Mouse (Mus musculus): ENCODE data around the gene Rhbdf1. TPM values are rescaled to one million over a fixed set of nuclear protein-coding genes. Genes with fewer than 3 reads are reported as not detected.

Gene Rhbdf1
- 28.0 and 39.5 TPM in 2 replicates for polyA plus RNA-seq (2014; fragmentation: Nextera tagmentation; extraction: Ambion mirVana)

DNA sequence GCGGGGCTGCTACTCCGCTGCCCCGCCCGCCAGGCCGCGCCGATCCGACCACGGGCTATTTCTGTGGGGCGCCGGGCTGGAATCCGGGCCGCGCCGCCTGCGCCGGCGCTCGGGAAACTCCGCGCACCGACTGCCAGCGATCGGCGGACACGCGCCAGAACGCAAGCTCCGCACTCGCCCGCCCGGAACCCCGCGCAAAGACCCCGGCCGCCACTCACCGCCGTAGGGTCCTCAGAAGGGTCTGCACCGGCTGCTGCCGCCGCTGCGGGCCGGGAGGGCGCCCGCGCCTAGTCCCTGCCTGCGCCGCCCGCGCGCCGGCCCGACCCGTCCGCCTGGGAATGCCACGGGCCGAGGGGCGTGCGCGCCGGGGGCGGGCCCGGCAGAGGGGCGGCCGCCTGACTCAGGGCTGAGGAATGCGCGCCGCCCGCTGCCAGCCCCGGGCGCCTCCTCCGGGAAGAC lies at the start of gene Rhbdf1:
TSS of gene Rhbdf1 (minus strand) at position 350 of the 459 bp plus-strand sequence.
- Histone ChIP-seq H3K4me3 (ENCODE audit: low read length) (peak within 1 kb of the TSS; percentile 94), H3K27ac (ENCODE audit: low read depth, low read length) (peak within 1 kb of the TSS; percentile 94), H3K4me2 (replicated peaks; ENCODE audit: low read depth, low read length) (peak within 1 kb of the TSS; percentile 93), H3K9me3 (ENCODE audit: control insufficient read depth, low read length) (no peaks in the 10 kb centered on the region), H3K9ac (ENCODE audit: low read depth, low read length) (peak within 1 kb of the TSS; percentile 95), H3K27me3 (ENCODE audit: control insufficient read depth, insufficient read depth, low read length) (no peaks in the 10 kb centered on the region), H3K4me1 (ENCODE audit: control insufficient read depth, insufficient read depth, low read length) (peaks cover 46% of the 10 kb centered on the region), H3K36me3 (ENCODE audit: control insufficient read depth, insufficient read depth, low read length) (no peaks in the 10 kb centered on the region)
- under 1% methylated on average over 51 of the region's 72 CpGs for WGBS
- peak; percentile 50 for ATAC-seq (ENCODE audit: low FRiP score, low TSS enrichment)

GRCm38 (mm10) chr11:32271178-32271577 lies 49.1 kb upstream of the Rhbdf1 start:
- Histone ChIP-seq H3K9ac (ENCODE audit: low read depth, low read length) (no peak overlapping the region), H3K4me3 (ENCODE audit: low read length) (no peak overlapping the region), H3K4me2 (replicated peaks; ENCODE audit: low read depth, low read length) (no peak overlapping the region), H3K27me3 (ENCODE audit: control insufficient read depth, insufficient read depth, low read length) (0 out of 2 replicates have a peak, but pooled peaks cover 2% of the 10 kb centered on the region), H3K27ac (ENCODE audit: low read depth, low read length) (no peak overlapping the region), H3K4me1 (ENCODE audit: control insufficient read depth, insufficient read depth, low read length) (0 out of 2 replicates have a peak, but pooled peaks cover 7% of the 10 kb centered on the region), H3K9me3 (ENCODE audit: control insufficient read depth, low read length) (no peaks in the 10 kb centered on the region), H3K36me3 (ENCODE audit: control insufficient read depth, insufficient read depth, low read length) (no peaks in the 10 kb centered on the region)
- WGBS: 41% methylated on average over 4 of the region's 4 CpGs
- ATAC-seq (ENCODE audit: low FRiP score, low TSS enrichment): no peak

DNA sequence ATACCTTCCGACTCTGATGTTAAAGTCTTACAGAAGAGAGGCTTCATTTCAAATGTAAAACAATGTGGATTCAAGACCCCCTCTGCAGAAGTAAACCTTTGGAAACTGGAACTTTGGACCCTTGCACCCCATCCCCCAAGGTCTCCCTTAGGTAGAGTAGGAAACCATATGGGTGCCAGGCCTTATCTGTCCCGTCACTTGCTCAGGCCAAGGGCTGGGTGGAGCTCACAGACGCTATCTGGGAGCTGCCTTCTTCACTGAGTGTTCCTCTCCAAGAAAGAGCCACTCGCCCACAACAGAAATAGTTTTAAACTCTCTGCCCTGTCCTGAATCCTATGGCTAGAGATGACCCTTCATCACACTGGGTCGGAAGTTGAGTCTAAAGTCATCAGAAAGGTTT lies 46.9 kb upstream of the Rhbdf1 start:
- Histone ChIP-seq H3K9ac (ENCODE audit: low read depth, low read length) (no peak overlapping the region), H3K4me3 (ENCODE audit: low read length) (no peak overlapping the region), H3K4me1 (ENCODE audit: control insufficient read depth, insufficient read depth, low read length) (0 out of 2 replicates have a peak, but pooled peaks cover 7% of the 10 kb centered on the region), H3K9me3 (ENCODE audit: control insufficient read depth, low read length) (no peaks in the 10 kb centered on the region), H3K27me3 (ENCODE audit: control insufficient read depth, insufficient read depth, low read length) (0 out of 2 replicates have a peak, but pooled peaks cover 2% of the 10 kb centered on the region), H3K27ac (ENCODE audit: low read depth, low read length) (no peak overlapping the region), H3K4me2 (replicated peaks; ENCODE audit: low read depth, low read length) (no peak overlapping the region), H3K36me3 (ENCODE audit: control insufficient read depth, insufficient read depth, low read length) (no peaks in the 10 kb centered on the region)
- 89% methylated on average over 5 of the region's 5 CpGs for WGBS
- ATAC-seq (ENCODE audit: low FRiP score, low TSS enrichment): no peak

DNA sequence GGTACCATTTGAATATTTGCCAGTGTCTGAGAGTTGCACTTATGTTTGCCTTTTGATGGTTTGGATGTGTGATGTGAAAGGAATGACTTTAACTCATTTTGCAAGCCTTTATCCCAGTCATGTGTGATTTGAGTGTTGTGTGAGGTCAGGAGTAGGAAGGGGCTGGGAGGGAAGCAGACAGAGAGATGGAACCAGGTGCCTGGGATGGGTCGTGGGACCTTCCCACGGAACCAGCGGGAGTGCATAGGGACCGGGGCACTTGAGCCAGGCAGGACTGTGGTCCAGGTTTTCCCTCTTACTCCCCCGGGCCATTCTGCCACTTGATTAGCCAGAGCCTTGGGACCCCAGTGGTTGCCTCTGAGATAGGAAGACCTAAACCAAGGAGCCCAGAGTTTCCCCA lies 45.9 kb upstream of the Rhbdf1 start:
- Histone ChIP-seq H3K9me3 (ENCODE audit: control insufficient read depth, low read length) (no peaks in the 10 kb centered on the region), H3K9ac (ENCODE audit: low read depth, low read length) (peak overlapping the region; percentile 81), H3K36me3 (ENCODE audit: control insufficient read depth, insufficient read depth, low read length) (no peaks in the 10 kb centered on the region), H3K4me3 (ENCODE audit: low read length) (peak overlapping the region; percentile 61), H3K27ac (ENCODE audit: low read depth, low read length) (peak overlapping the region; percentile 84), H3K27me3 (ENCODE audit: control insufficient read depth, insufficient read depth, low read length) (0 out of 2 replicates have a peak, but pooled peaks cover 2% of the 10 kb centered on the region), H3K4me1 (ENCODE audit: control insufficient read depth, insufficient read depth, low read length) (0 out of 2 replicates have a peak, but pooled peaks cover 7% of the 10 kb centered on the region), H3K4me2 (replicated peaks; ENCODE audit: low read depth, low read length) (peak overlapping the region; percentile 62)
- peak; percentile 7; the same call in 1 of the 2 replicates for ATAC-seq (ENCODE audit: low FRiP score, low TSS enrichment)
- 28% methylated on average over 5 of the region's 5 CpGs for WGBS

DNA sequence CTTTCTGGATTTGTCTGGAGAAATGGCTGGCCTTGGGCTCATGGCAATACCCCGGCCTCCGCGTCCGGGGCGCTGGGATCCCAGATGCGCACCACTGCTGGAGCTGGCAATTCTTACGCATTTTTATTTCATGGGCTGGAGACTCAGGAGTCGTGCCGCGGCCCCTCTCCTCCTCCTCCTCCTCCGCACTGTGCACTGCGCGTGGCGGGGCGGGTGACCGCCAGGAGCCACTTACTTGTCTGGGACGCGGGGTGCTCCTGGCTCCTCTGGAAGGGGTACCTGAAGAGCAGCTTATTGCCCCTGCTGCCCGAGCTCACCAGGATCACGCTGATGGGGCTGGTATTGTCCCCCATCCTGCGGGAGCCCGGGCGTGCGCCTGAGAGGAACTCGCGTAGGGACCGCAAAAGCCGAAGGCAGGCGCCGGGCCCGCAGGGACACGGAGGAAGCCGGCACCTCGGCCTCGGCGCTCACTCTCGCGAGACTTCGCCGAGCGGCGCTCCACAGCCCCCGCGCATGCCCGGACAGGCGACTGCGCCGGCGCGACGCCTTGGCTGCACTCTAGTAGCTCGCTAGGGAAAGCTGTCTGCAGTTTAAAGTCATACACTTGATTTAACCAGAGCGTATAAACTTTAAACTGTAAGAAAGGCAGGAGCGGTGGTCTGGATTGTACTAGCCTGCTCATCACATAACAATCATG lies 45.2 kb upstream of the Rhbdf1 start, which contains the start of gene Nprl3:
TSS of gene Nprl3 (minus strand) at position 520 of the 697 bp plus-strand sequence.
- under 1% methylated on average over 54 of the region's 54 CpGs for WGBS
- Histone ChIP-seq H3K4me1 (ENCODE audit: control insufficient read depth, insufficient read depth, low read length) (0 out of 2 replicates have a peak, but pooled peaks cover 7% of the 10 kb centered on the region), H3K4me3 (ENCODE audit: low read length) (peak within 1 kb of the TSS; percentile 61), H3K9ac (ENCODE audit: low read depth, low read length) (peak within 1 kb of the TSS; percentile 81), H3K27me3 (ENCODE audit: control insufficient read depth, insufficient read depth, low read length) (0 out of 2 replicates have a peak, but pooled peaks cover 2% of the 10 kb centered on the region), H3K36me3 (ENCODE audit: control insufficient read depth, insufficient read depth, low read length) (no peaks in the 10 kb centered on the region), H3K4me2 (replicated peaks; ENCODE audit: low read depth, low read length) (peak within 1 kb of the TSS; percentile 62), H3K9me3 (ENCODE audit: control insufficient read depth, low read length) (no peaks in the 10 kb centered on the region), H3K27ac (ENCODE audit: low read depth, low read length) (peak within 1 kb of the TSS; percentile 84)
- ATAC-seq (ENCODE audit: low FRiP score, low TSS enrichment): peak; percentile 99

- H3K36me3 ChIP-seq (ENCODE audit: control insufficient read depth, insufficient read depth, low read length): no peaks in the 10 kb centered on the region
- peak overlapping the region; percentile 81 for H3K9ac ChIP-seq (ENCODE audit: low read depth, low read length)
- H3K4me3 ChIP-seq (ENCODE audit: low read length): peak overlapping the region; percentile 61
- 0 out of 2 replicates have a peak, but pooled peaks cover 2% of the 10 kb centered on the region for H3K27me3 ChIP-seq (ENCODE audit: control insufficient read depth, insufficient read depth, low read length)
- H3K27ac ChIP-seq (ENCODE audit: low read depth, low read length): peak overlapping the region; percentile 84
- no peak for ATAC-seq (ENCODE audit: low FRiP score, low TSS enrichment)
- WGBS: 24% methylated on average over 6 of the region's 6 CpGs
- peak overlapping the region; percentile 62 for H3K4me2 ChIP-seq (replicated peaks; ENCODE audit: low read depth, low read length)
- H3K9me3 ChIP-seq (ENCODE audit: control insufficient read depth, low read length): no peaks in the 10 kb centered on the region
- 0 out of 2 replicates have a peak, but pooled peaks cover 7% of the 10 kb centered on the region for H3K4me1 ChIP-seq (ENCODE audit: control insufficient read depth, insufficient read depth, low read length)
Observed at GRCm38 (mm10) chr11:32266776-32267175, 44.7 kb upstream of the Rhbdf1 start.

DNA sequence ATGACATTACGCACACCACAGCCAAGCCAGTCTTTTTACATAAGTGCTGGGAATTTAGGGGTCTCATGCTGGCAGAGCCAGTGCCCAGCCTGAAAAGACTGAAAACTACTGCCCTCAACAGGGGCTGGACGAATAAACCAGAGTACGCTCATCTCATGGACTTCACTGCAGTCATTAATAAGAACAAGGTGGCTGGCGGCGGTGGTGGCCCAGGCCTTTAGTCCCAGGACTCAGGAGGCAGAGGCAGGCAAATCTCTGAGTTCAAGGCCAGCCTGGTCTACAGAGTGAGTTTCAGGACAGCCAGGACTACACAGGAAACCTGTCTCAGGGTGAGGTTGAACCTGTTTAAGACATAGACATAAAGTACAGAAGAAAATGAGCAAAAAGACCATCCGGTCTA lies 44.1 kb upstream of the Rhbdf1 start:
- no peaks in the 10 kb centered on the region for H3K27me3 ChIP-seq (ENCODE audit: control insufficient read depth, insufficient read depth, low read length)
- no peak overlapping the region for H3K27ac ChIP-seq (ENCODE audit: low read depth, low read length)
- H3K9me3 ChIP-seq (ENCODE audit: control insufficient read depth, low read length): no peaks in the 10 kb centered on the region
- no peak overlapping the region for H3K4me3 ChIP-seq (ENCODE audit: low read length)
- H3K4me1 ChIP-seq (ENCODE audit: control insufficient read depth, insufficient read depth, low read length): 0 out of 2 replicates have a peak, but pooled peaks cover 7% of the 10 kb centered on the region
- no peaks in the 10 kb centered on the region for H3K36me3 ChIP-seq (ENCODE audit: control insufficient read depth, insufficient read depth, low read length)
- 93% methylated on average over 6 of the region's 6 CpGs for WGBS
- no peak overlapping the region for H3K4me2 ChIP-seq (replicated peaks; ENCODE audit: low read depth, low read length)
- H3K9ac ChIP-seq (ENCODE audit: low read depth, low read length): no peak overlapping the region
- no peak for ATAC-seq (ENCODE audit: low FRiP score, low TSS enrichment)

DNA sequence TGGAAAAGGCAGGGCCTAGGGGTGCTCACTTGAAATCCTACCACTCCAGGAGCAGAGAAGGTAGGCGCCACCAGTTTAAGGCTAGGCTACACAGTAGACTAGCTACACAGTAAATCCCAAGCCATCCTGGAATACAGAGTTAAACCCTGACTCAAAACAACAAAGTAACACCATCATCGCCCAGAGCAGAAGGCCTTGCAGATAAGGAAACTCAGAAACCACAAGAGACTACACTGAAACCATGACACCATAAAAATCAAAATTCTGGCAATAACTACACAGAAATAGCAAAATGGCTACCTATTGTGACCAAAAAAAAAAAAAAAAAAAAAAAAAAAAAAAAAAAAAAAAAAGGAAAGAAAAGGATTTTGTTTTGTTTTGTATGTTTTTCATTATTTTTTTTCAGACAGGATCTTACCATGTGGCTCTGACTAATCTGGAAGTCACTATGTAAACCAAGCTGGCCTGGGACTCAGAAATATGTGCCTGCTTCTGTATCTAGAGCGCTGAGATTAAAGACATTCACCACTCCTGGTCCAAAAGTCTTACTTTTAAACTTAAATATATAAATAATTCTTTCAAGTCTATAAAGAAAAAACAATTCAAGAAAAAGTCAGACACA lies 43.1 kb upstream of the Rhbdf1 start:
- Histone ChIP-seq H3K27me3 (ENCODE audit: control insufficient read depth, insufficient read depth, low read length) (no peaks in the 10 kb centered on the region), H3K27ac (ENCODE audit: low read depth, low read length) (no peak overlapping the region), H3K4me2 (replicated peaks; ENCODE audit: low read depth, low read length) (no peak overlapping the region), H3K4me3 (ENCODE audit: low read length) (no peak overlapping the region), H3K36me3 (ENCODE audit: control insufficient read depth, insufficient read depth, low read length) (peaks cover 9% of the 10 kb centered on the region), H3K9ac (ENCODE audit: low read depth, low read length) (no peak overlapping the region), H3K9me3 (ENCODE audit: control insufficient read depth, low read length) (no peaks in the 10 kb centered on the region), H3K4me1 (ENCODE audit: control insufficient read depth, insufficient read depth, low read length) (0 out of 2 replicates have a peak, but pooled peaks cover 7% of the 10 kb centered on the region)
- WGBS: 87% methylated on average over 3 of the region's 3 CpGs
- no peak for ATAC-seq (ENCODE audit: low FRiP score, low TSS enrichment)

Data from kidney, embryonic 14.5 days (tissue).